Mouse (Mus musculus) lung, adult 2 months (tissue): ENCODE measurements around the gene Asz1. TPM values are rescaled to one million over a fixed set of nuclear protein-coding genes. Genes with fewer than 3 reads are reported as not detected.

Experiments used
- DNase-seq: peaks from one replicate; pipeline ENCODE4 v3.0.0; 2022
- H3K4me1 ChIP-seq: fragments of 200-500 bp; 2 replicates; pipeline ENCODE4 v1.6.1; 2011; ENCODE audit warnings: low read length; ENCODE audit not compliant: control insufficient read depth, insufficient read depth
- H3K4me3 ChIP-seq: fragments of 200-500 bp; replicated peaks from 2 replicates; pipeline ENCODE3; 2011; ENCODE audit warnings: low read depth, mild to moderate bottlenecking, control low read depth, low read length; ENCODE audit errors: extremely low read depth
- CTCF ChIP-seq: fragments of 200-500 bp; IDR thresholded peaks from 2 replicates; pipeline ENCODE4 v1.5.1; 2011; ENCODE audit warnings: mild to moderate bottlenecking, low read length, control low read depth; ENCODE audit not compliant: insufficient read depth
- POLR2A ChIP-seq: fragments of 200-500 bp; IDR thresholded peaks from 2 replicates; pipeline ENCODE4 v1.6.1; 2011; ENCODE audit warnings: low read depth, mild to moderate bottlenecking, control low read depth, low read length, borderline replicate concordance; ENCODE audit errors: extremely low read depth
- WGBS: fragments of 180-500 bp; shearing (Covaris S2); methylation state at CpG from one replicate; pipeline ENCODE4 v1.1.7; 2018; 5-methylcytosine and 5-hydroxymethylcytosine counted together
- polyA plus RNA-seq: library from polyadenylated mRNA; depleted of rRNA; stranded (reverse); fragments of >200 nt; gene quantifications from 2 replicates; pipeline ENCODE4 v1.2.3, GENCODE M21; 2012

Asz1 gene
- polyA plus RNA-seq, 1 experiment = not detected

GRCm38 (mm10) chr6:18057899-18058298 lies 51.0 kb downstream of the Asz1 start:
- no peak for TF ChIP-seq POLR2A
- no peak for TF ChIP-seq CTCF
- Histone ChIP-seq H3K4me1 (no peaks in the 10 kb centered on the region), H3K4me3 (no peak overlapping the region)
- WGBS = 86% methylated on average over 4 of the region's 4 CpGs
- DNase-seq = no peak

DNA sequence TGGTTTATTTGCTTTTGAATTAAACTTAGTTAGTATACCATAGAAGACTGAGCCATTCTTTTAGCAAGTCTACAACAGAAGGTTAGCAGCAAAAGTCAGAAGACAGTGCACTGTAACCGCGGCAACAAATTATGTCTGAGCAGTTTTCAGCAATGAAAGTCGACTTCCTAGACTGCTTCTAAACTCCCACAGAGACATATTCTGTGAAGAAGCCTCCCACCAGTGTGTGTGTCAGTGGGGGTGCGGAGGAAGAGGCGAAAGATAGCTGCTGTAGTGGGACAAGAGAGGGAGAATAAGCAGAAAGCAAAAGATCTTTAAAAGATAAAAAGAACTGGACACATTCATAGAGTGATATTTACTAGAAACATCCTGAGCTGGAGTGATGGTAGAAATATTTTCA lies 57.2 kb downstream of the Asz1 start:
- 49% methylated on average over 5 of the region's 5 CpGs for WGBS

DNA sequence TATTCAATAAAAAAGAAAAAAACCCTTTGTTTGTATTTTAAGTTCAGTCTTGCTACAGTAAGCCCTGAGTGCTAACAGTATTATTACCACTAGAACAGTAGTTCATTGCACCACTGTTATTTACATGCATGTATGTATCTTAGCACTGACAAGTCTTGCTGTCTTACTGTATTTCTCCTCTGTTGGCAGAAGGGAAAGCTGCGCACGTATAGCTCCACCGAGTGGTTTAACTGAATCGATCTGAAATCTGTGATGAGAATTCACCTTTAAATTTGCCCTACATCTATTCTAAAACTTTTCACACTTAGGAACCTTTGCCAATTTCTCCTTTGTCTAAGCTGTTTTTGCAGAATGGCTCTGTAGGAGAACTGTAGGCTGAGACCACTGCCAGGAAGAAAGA lies 64.6 kb downstream of the Asz1 start:
- H3K4me3 ChIP-seq = no peak overlapping the region
- no peaks in the 10 kb centered on the region for H3K4me1 ChIP-seq
- 75% methylated on average over 4 of the region's 4 CpGs for WGBS
- DNase-seq = no peak
- TF ChIP-seq POLR2A (no peak), CTCF (no peak)

More for the DNA sequence above, 57.2 kb downstream of the Asz1 start:
- TF ChIP-seq CTCF (no peak), POLR2A (no peak)
- H3K4me1 ChIP-seq = no peaks in the 10 kb centered on the region
- H3K4me3 ChIP-seq = no peak overlapping the region
- DNase-seq = no peak

DNA sequence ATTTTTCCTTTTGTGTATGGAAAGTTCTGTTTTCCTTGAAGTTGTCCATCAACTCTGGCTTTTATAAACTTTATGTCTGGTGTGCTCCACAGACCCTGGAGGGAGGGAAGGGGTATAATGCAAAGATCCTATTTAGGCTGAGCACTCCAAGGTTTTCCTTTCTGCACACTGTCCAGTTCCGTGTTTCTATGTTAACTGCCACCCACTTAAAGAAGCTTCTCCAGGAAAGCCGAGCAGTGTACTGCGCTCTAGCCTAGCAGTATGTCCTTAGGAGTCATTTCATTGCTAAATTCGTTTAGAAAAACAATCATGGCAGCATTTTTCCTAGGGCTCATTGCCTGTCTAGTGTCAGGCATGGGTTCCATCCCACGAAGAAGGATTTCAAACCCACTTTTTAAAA lies 65.7 kb downstream of the Asz1 start:
- Histone ChIP-seq H3K4me1 (no peaks in the 10 kb centered on the region), H3K4me3 (no peak overlapping the region)
- TF ChIP-seq POLR2A (no peak), CTCF (no peak)
- no peak for DNase-seq
- 78% methylated on average over 5 of the region's 5 CpGs for WGBS

DNA sequence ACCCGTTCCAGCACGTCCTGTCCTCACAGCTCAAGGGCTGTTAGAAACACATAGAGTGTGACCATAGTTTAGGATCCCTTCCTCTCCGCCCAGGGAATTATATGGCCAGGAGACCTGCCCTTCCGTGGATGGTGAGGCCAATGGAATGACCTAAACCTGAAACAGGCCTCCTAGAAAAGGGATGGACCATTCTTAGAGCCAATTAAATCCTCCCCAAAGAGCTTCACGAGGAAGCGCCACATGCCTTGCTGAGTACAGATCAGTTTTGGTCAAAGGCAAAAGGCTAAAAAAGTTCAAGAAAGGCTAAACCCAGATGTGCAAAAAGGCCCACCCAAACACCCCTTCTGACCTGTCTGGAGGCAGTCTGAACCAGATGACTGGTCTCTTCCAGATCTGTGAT lies 76.6 kb downstream of the Asz1 start:
- TF ChIP-seq CTCF (no peak), POLR2A (no peak)
- 35% methylated on average over 6 of the region's 6 CpGs for WGBS
- H3K4me1 ChIP-seq = 0 out of 2 replicates have a peak, but pooled peaks cover 3% of the 10 kb centered on the region
- DNase-seq = no peak
- H3K4me3 ChIP-seq = no peak overlapping the region

- 2% methylated on average over 29 of the region's 29 CpGs for WGBS
- peak; percentile 35 for DNase-seq
- peak overlapping the region; percentile 27 for H3K4me3 ChIP-seq
- no peak for TF ChIP-seq CTCF
- TF ChIP-seq POLR2A = peak; percentile 12; the same call in 1 of the 2 replicates
- H3K4me1 ChIP-seq = 0 out of 2 replicates have a peak, but pooled peaks cover 3% of the 10 kb centered on the region
Observed at GRCm38 (mm10) chr6:18031509-18032010, 77.3 kb downstream of the Asz1 start.

DNA sequence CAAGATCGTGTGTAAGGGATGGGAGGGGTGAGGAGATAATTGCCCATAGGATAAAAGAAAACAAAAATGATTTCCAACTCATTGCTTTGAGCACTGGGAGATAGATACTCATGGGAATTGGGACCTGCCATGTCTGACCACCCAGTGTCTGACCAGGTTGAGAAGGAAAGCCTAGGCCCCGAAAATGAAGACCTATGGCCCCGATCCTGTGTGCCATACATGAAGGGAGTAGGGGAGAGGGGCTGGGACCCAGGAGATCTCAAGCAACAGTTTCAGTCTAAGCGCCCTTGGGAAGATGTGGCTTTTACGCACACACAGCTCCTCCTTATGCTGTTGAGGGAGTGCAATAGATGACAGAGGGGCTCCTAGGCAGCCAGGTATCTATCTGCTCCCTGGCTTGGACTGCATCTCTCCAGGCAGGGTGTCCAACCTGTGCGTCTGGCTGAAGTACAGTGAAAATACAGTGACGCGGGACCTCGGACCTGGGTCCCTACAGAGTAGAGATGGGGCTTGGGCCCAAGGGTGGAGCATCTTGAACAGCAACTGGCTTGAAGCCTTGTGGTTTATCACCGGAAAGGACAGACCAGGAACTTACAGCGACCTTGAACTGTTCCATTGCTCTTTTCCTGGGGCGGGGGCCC lies 77.9 kb downstream of the Asz1 start:
- 12% methylated on average over 12 of the region's 12 CpGs for WGBS
- 0 out of 2 replicates have a peak, but pooled peaks cover 3% of the 10 kb centered on the region for H3K4me1 ChIP-seq
- H3K4me3 ChIP-seq = peak overlapping the region; percentile 18
- no peak for DNase-seq
- TF ChIP-seq CTCF (no peak), POLR2A (no peak)

- TF ChIP-seq POLR2A (0 out of 2 replicates have a peak, but pooled peaks have one; percentile 7), CTCF (no peak)
- DNase-seq = no peak
- Histone ChIP-seq H3K4me3 (peak within 1 kb of the TSS; percentile 67), H3K4me1 (0 out of 2 replicates have a peak, but pooled peaks cover 3% of the 10 kb centered on the region)
- WGBS = under 1% methylated on average over 47 of the region's 47 CpGs
Observed at GRCm38 (mm10) chr6:18029746-18030656, 78.9 kb downstream of the Asz1 start, which contains the start of gene Wnt2. Gene Wnt2 (minus strand): TSS chr6:18030585.

DNA sequence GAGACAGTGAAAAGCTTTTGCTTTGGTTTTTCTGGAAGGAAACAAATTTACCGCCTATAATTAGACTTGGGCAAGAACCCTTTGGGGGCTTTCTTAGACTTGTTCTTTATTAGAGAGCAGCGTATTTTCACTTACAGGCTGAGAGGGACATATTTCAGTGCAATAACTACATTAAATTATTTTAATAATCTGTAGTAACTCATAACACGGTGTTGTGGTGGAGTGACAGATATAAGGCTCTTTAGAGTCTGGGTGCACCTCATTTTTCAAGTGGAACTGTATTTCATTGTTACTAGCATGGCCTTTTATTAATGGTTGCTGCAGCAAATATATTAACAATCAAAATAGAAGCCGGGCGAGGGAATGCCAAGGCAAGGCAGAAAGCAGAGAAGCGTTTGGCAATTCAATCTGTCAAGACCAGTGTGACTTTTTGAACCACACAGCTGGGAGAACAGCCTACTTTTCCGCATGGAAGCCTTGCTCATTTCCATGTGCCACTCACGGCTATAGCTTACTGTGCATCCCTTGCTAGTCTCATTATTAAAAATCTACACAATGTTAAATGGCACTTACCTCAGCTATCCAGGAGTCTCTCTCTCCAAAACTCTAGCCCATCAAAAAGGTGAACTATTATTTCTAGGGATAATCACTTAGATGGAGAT lies 84.6 kb downstream of the Asz1 start:
- no peak for DNase-seq
- 79% methylated on average over 8 of the region's 8 CpGs for WGBS
- Histone ChIP-seq H3K4me3 (no peak overlapping the region), H3K4me1 (no peaks in the 10 kb centered on the region)
- TF ChIP-seq POLR2A = no peak
- no peak for TF ChIP-seq CTCF
